Mouse (Mus musculus) liver, embryonic 13.5 days (tissue): ENCODE results near the gene Tex36. TPM values are rescaled to one million over a fixed set of nuclear protein-coding genes. Genes with fewer than 3 reads are reported as not detected.

Source experiments
- ATAC-seq: fragments of 200-750 bp; cut with Nextera tagmentation; 2 replicates; pipeline ENCODE4 v1.8.0; 2017; ENCODE audit warnings: low read depth, mild to moderate bottlenecking, moderate number of reproducible peaks, moderate library complexity
- DNase-seq: peaks from one replicate; pipeline ENCODE4 v3.0.0; 2022
- H3K27ac ChIP-seq: fragments of 300-500 bp; sonication (generic); 2 replicates; pipeline ENCODE4 v1.5.1; 2015; ENCODE audit warnings: moderate library complexity, mild to moderate bottlenecking, inconsistent platforms
- H3K27me3 ChIP-seq: fragments of 300-500 bp; sonication (generic); 2 replicates; pipeline ENCODE4 v1.6.1; 2015; ENCODE audit warnings: mild to moderate bottlenecking, inconsistent platforms
- H3K36me3 ChIP-seq: fragments of 300-500 bp; sonication (generic); 2 replicates; pipeline ENCODE4 v1.6.1; 2015; ENCODE audit warnings: mild to moderate bottlenecking, inconsistent platforms
- H3K4me1 ChIP-seq: fragments of 300-500 bp; sonication (generic); replicated peaks from 2 replicates; pipeline ENCODE4 v1.6.1; 2015; ENCODE audit warnings: inconsistent platforms
- H3K4me2 ChIP-seq: fragments of 300-500 bp; sonication (generic); 2 replicates; pipeline ENCODE4 v1.6.1; 2015; ENCODE audit warnings: inconsistent platforms, mild to moderate bottlenecking, moderate library complexity
- H3K4me3 ChIP-seq: fragments of 300-500 bp; sonication (generic); replicated peaks from 2 replicates; pipeline ENCODE4 v1.5.1; 2015; ENCODE audit warnings: mild to moderate bottlenecking, inconsistent platforms
- H3K9ac ChIP-seq: fragments of 300-500 bp; sonication (generic); 2 replicates; pipeline ENCODE4 v1.6.1; 2015; ENCODE audit warnings: mild to moderate bottlenecking, inconsistent platforms
- H3K9me3 ChIP-seq: fragments of 300-500 bp; sonication (generic); replicated peaks from 2 replicates; pipeline ENCODE4 v1.6.1; 2016; ENCODE audit warnings: inconsistent platforms
- WGBS: fragments of 180-500 bp; shearing (Covaris S2); methylation state at CpG from one replicate; pipeline ENCODE4 v1.1.7; 2015; ENCODE audit not compliant: insufficient replicate concordance; 5-methylcytosine and 5-hydroxymethylcytosine counted together
- polyA plus RNA-seq: library from polyadenylated mRNA; unstranded; fragments of >200 nt; fragmentation: Nextera tagmentation; extraction: Ambion mirVana; gene quantifications from 2 replicates; pipeline ENCODE4 v1.2.1, GENCODE M21; 2015

Gene Tex36
- polyA plus RNA-seq, 1 experiment from 2014 or later: not detected

DNA sequence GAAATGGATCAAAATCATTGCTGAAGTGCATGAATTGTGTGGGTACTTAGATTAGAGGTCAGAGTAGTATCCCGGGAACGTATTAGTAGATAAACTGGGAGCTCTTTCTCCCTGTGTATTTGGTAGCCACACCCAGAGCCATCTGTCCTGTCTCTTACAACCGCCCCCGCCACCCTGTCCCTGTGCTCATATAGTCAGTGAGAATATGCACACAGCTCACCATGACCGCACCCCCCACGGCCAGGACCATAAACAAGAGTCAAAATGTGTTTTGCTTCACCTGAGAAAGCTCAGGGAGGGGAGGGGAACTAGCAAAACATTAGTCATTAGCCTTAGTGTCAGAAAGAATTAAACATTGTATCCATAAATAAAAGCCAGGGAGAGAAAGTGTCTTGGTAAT lies 18.7 kb downstream of the Tex36 start:
- DNase-seq (no peak), ATAC-seq (no peak)
- Histone ChIP-seq H3K4me3 (no peak overlapping the region), H3K9ac (no peak overlapping the region), H3K4me1 (no peaks in the 10 kb centered on the region), H3K27ac (no peak overlapping the region), H3K4me2 (no peak overlapping the region), H3K27me3 (no peaks in the 10 kb centered on the region), H3K36me3 (no peaks in the 10 kb centered on the region), H3K9me3 (no peaks in the 10 kb centered on the region)
- 68% methylated on average over 6 of the region's 6 CpGs for WGBS

DNA sequence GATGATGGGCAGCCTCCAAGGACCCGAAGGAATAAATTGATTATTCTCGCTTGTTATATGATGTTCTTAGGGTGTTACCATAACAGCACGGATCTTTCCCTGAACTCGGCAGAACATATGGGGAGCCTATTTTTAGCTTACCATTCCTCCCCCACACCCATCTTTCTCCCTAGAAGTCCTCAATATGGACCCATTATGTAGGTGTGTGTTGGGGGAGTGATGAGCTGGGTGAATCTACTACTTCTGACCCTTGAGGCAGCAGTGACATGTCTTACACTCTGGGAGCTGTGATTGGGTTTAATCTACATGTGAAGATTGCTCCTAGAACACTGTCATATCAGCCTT lies 21.7 kb downstream of the Tex36 start:
- H3K27ac ChIP-seq: no peak overlapping the region
- H3K36me3 ChIP-seq: no peaks in the 10 kb centered on the region
- ATAC-seq (no peak), DNase-seq (no peak)
- WGBS: 67% methylated on average over 4 of the region's 4 CpGs
- H3K4me3 ChIP-seq: no peak overlapping the region
- no peaks in the 10 kb centered on the region for H3K9me3 ChIP-seq
- no peaks in the 10 kb centered on the region for H3K27me3 ChIP-seq
- H3K9ac ChIP-seq: no peak overlapping the region
- no peak overlapping the region for H3K4me2 ChIP-seq
- H3K4me1 ChIP-seq: no peaks in the 10 kb centered on the region

DNA sequence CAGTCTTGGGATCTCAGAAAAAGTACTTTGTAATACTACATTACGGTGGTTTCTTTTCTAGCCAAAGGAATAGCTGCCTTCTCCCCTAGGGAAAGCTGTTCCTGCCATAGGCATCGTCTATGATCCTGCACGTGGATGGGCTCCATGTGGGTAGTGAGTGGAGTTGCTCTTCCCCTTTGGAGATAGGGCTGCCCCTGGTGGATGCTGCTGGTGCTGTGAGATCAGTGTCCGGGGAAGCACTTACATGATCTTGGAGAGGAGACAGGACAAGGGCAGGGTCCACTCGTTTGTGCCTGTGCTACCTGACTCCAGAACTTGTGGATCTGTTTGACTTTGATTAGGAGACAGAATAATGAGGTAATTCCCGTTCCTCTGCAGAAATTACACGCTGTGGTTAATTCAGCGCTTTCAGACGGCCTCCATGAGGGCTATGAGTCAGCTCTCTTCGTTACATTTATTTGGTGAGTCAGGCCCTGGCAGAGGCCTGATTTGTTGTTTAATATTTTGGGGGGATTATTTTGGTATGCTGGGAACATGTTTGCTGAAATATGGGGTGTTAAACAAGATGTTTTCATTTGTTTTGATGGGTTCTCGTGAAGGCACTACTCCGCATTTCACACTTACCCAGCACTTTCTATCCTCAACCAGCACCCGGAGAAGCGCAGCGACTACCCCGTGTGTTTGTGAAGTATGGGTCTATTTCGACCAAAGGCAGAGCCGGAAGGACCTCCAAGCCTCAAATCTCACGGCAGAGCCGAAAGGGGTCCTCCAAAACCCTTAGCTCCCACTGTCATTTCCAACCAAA lies 22.3 kb downstream of the Tex36 start:
- H3K27me3 ChIP-seq: no peaks in the 10 kb centered on the region
- WGBS: 66% methylated on average over 20 of the region's 20 CpGs
- H3K27ac ChIP-seq: no peak overlapping the region
- H3K4me1 ChIP-seq: no peaks in the 10 kb centered on the region
- no peaks in the 10 kb centered on the region for H3K9me3 ChIP-seq
- no peak for ATAC-seq
- no peak overlapping the region for H3K4me3 ChIP-seq
- H3K4me2 ChIP-seq: no peak overlapping the region
- H3K9ac ChIP-seq: no peak overlapping the region
- DNase-seq: no peak
- H3K36me3 ChIP-seq: no peaks in the 10 kb centered on the region

DNA sequence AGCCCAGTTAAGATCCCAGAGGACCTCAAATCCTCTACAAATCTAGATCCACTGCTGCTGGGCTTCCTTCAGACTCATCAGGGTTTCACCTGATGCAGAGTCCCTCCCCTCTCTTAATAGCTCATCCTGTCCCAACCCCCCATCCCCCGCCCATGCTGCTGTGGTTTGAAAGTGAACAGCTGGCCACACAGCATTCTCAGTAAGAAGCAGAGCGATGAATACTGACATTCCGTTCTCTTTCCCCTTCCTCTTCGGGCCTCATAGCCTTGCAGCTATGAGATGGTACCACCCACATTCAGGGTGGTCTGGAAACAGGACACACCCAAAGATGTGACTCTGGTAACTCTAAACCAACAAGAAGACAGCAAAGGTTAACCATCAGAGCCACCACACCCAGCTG lies 25.1 kb downstream of the Tex36 start:
- ATAC-seq (no peak), DNase-seq (no peak)
- WGBS: 17% methylated on average over 4 of the region's 4 CpGs
- no peak overlapping the region for H3K9ac ChIP-seq
- H3K4me1 ChIP-seq: no peaks in the 10 kb centered on the region
- H3K4me2 ChIP-seq: no peak overlapping the region
- H3K27ac ChIP-seq: no peak overlapping the region
- no peaks in the 10 kb centered on the region for H3K9me3 ChIP-seq
- H3K36me3 ChIP-seq: no peaks in the 10 kb centered on the region
- H3K27me3 ChIP-seq: no peaks in the 10 kb centered on the region
- no peak overlapping the region for H3K4me3 ChIP-seq

DNA sequence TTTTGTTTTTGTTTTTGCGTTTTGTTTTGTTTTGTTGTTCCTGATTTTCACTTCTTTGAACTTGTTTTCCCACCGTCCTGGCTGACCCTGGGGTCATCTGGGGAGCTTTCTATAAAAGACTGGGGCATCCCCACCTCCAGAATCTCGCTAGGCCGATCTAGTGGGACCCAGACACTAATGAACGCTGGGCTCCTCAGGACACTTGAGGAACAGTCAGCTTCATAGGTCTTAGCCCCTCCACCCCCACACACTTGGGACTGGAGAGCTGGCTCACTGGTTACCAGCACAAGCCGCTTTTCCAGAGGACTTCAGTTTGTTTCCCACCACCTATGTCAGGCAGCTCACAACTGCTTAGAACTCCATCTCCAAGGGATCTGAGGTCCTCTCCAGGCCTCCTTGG lies 25.7 kb downstream of the Tex36 start:
- WGBS: 49% methylated on average over 6 of the region's 6 CpGs
- no peaks in the 10 kb centered on the region for H3K36me3 ChIP-seq
- no peaks in the 10 kb centered on the region for H3K27me3 ChIP-seq
- H3K4me3 ChIP-seq: no peak overlapping the region
- H3K4me1 ChIP-seq: no peaks in the 10 kb centered on the region
- DNase-seq: no peak
- H3K27ac ChIP-seq: no peak overlapping the region
- no peak for ATAC-seq
- H3K4me2 ChIP-seq: no peak overlapping the region
- no peak overlapping the region for H3K9ac ChIP-seq
- no peaks in the 10 kb centered on the region for H3K9me3 ChIP-seq

DNA sequence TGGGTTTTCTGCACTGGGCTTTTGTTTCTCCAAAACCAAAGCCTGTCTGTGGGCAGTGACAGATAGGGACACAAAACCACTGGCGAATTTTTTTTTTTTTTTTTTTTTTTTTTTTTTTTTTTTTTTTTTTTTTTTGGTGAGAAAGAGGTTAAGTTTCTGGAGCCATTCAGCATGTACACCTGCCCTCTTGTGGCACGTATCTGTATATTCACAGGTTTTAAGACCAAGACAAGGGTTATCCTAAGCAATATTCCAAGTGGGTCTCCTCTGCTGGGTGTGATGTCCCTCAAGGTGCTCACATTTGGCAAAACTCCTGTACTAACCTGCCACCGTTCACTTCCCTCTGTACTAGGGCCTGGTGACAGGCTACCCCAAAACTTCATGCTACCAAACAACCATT lies 30.0 kb downstream of the Tex36 start:
- Histone ChIP-seq H3K9me3 (no peaks in the 10 kb centered on the region), H3K4me1 (0 out of 2 replicates have a peak, but pooled peaks cover 5% of the 10 kb centered on the region), H3K4me2 (no peak overlapping the region), H3K27ac (no peak overlapping the region), H3K9ac (no peak overlapping the region), H3K4me3 (no peak overlapping the region), H3K36me3 (no peaks in the 10 kb centered on the region), H3K27me3 (no peaks in the 10 kb centered on the region)
- DNase-seq: no peak
- WGBS: 23% methylated on average over 3 of the region's 3 CpGs
- ATAC-seq: no peak

- no peak overlapping the region for H3K4me2 ChIP-seq
- no peaks in the 10 kb centered on the region for H3K27me3 ChIP-seq
Measured at GRCm38 (mm10) chr7:133569194-133569880, 32.6 kb downstream of the Tex36 start.

DNA sequence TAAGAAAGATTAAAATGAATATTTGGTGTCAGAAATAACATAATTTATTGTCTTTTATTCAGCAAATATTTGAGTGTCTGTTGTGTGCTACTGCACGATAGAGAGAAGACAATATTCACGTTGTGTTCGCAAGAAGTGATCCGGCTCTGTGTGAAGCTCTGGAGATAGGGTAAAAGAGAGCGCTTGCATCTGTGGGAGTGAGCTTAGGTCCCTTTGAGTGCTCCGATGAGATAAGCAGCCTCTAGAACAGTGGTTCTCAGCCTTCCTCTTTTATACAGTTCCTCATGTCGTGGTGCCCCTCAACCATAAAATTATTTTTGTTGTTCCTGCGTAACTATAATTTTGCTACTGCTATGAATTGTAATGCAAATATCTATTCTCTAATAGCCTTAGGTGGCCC lies 37.4 kb downstream of the Tex36 start:
- Histone ChIP-seq H3K27ac (no peak overlapping the region), H3K9me3 (no peaks in the 10 kb centered on the region), H3K4me3 (no peak overlapping the region), H3K27me3 (no peaks in the 10 kb centered on the region), H3K36me3 (no peaks in the 10 kb centered on the region), H3K4me2 (peak overlapping the region; percentile 2; the same call in 1 of the 2 replicates), H3K9ac (no peak overlapping the region), H3K4me1 (peaks cover 43% of the 10 kb centered on the region)
- WGBS: 16% methylated on average over 8 of the region's 8 CpGs
- ATAC-seq (peak; percentile 82), DNase-seq (peak; percentile 46)

More at GRCm38 (mm10) chr7:133569194-133569880, 32.6 kb downstream of the Tex36 start:
- Histone ChIP-seq H3K36me3 (no peaks in the 10 kb centered on the region), H3K4me3 (no peak overlapping the region), H3K9me3 (no peaks in the 10 kb centered on the region), H3K4me1 (peaks cover 14% of the 10 kb centered on the region), H3K27ac (no peak overlapping the region), H3K9ac (no peak overlapping the region)
- 76% methylated on average over 16 of the region's 16 CpGs for WGBS
- ATAC-seq: no peak
- no peak for DNase-seq

DNA sequence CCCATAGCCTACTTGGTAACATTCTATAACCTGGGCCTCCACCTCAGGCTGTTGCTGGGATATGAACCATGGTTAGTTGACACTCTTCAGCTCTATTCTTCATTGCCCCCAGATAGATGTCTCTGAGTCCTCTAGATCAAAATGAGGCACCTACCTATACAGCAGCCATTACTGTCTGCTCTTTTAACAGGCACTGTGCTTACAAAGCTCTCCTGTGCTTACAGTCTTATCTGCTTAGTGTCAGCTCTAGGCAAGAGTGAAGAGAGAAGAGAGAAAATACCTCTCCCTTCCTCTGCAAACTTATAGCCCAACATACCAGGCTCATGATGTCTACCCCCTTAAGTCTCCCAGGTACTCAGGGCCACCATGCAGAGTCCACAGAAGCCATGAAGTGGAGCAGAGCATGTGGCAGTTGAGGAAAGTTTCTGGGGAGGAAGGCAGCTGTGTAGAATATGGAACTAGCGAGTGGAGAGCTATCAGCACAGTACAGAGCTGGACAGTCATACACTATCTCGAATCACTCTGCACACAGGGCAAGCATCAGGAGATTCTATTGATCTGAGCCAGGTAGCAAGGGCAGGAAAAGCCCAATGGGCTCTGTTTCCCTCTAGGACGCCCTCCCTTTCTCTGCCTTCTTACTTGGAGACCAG lies 38.7 kb downstream of the Tex36 start:
- Histone ChIP-seq H3K27me3 (no peaks in the 10 kb centered on the region), H3K4me2 (peak overlapping the region; percentile 51), H3K36me3 (no peaks in the 10 kb centered on the region), H3K9ac (peak overlapping the region; percentile 39; the same call in 1 of the 2 replicates), H3K9me3 (no peaks in the 10 kb centered on the region), H3K4me3 (no peak overlapping the region), H3K4me1 (peaks cover 43% of the 10 kb centered on the region), H3K27ac (peak overlapping the region; percentile 86)
- DNase-seq (peak; percentile 58), ATAC-seq (peak; percentile 97)
- WGBS: 19% methylated on average over 3 of the region's 3 CpGs

DNA sequence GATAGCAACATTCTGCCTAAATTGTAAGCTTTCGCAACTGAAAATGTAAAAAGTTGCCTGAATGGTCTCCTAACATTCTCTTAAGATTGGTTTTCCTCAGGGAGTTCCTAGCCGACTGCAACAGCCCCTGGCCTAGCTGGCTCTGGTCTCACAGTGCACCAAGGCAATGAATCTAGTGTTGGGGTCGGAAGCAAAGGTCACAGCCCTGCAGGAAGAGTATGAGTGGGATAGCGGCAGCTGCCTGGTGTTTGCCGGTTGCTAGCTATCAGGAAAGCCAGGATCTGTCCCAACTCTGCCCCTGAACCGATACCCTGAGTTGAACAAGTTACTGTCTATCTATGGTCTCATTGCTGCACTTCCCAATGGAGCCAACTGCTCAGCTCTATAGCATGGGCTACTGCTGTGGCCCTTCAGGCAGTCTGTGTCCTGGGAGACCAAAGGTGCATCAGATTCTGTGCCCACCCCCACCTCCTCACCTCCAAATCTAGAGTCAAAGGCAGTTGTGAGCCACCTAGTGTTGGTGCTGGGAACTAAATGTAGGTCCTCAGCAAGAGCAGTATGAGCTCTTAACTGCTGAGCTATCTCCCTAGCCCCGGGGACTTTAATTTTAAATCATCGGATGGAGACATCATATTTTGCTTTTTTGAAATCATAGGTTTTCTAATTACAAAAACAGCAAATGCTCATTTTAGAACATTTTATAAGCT lies 46.0 kb downstream of the Tex36 start:
- no peak overlapping the region for H3K27ac ChIP-seq
- H3K4me3 ChIP-seq: no peak overlapping the region
- H3K27me3 ChIP-seq: no peaks in the 10 kb centered on the region
- no peak for ATAC-seq
- H3K4me1 ChIP-seq: peaks cover 30% of the 10 kb centered on the region
- WGBS: 59% methylated on average over 8 of the region's 8 CpGs
- no peaks in the 10 kb centered on the region for H3K9me3 ChIP-seq
- H3K9ac ChIP-seq: no peak overlapping the region
- no peak overlapping the region for H3K4me2 ChIP-seq
- H3K36me3 ChIP-seq: no peaks in the 10 kb centered on the region
- no peak for DNase-seq

- peak; percentile 94 for ATAC-seq
- H3K27ac ChIP-seq: no peak overlapping the region
- H3K9me3 ChIP-seq: no peaks in the 10 kb centered on the region
- H3K36me3 ChIP-seq: no peaks in the 10 kb centered on the region
- no peak overlapping the region for H3K9ac ChIP-seq
- H3K27me3 ChIP-seq: no peaks in the 10 kb centered on the region
- H3K4me2 ChIP-seq: peak overlapping the region; percentile 37
- DNase-seq: peak; percentile 22
- H3K4me1 ChIP-seq: peaks cover 28% of the 10 kb centered on the region
- H3K4me3 ChIP-seq: no peak overlapping the region
- 35% methylated on average over 7 of the region's 7 CpGs for WGBS
Measured at GRCm38 (mm10) chr7:133552306-133552991, 49.5 kb downstream of the Tex36 start.
